Mouse (Mus musculus): ENCODE measurements around the gene Rrad. TPM values are rescaled to one million over a fixed set of nuclear protein-coding genes. Genes with fewer than 3 reads are reported as not detected.

Rrad gene
- polyA plus RNA-seq (2014; fragmentation: Illumina TruSeq; extraction: RNeasy Lipid Tissue Mini Kit (QIAGEN cat#74804); ENCODE audit: low read depth, low replicate concordance), result not detected

GRCm38 (mm10) chr8:104630981-104631663 lies at the start of gene Rrad:
TSS of gene Rrad (minus strand) at chr8:104631327.

DNA sequence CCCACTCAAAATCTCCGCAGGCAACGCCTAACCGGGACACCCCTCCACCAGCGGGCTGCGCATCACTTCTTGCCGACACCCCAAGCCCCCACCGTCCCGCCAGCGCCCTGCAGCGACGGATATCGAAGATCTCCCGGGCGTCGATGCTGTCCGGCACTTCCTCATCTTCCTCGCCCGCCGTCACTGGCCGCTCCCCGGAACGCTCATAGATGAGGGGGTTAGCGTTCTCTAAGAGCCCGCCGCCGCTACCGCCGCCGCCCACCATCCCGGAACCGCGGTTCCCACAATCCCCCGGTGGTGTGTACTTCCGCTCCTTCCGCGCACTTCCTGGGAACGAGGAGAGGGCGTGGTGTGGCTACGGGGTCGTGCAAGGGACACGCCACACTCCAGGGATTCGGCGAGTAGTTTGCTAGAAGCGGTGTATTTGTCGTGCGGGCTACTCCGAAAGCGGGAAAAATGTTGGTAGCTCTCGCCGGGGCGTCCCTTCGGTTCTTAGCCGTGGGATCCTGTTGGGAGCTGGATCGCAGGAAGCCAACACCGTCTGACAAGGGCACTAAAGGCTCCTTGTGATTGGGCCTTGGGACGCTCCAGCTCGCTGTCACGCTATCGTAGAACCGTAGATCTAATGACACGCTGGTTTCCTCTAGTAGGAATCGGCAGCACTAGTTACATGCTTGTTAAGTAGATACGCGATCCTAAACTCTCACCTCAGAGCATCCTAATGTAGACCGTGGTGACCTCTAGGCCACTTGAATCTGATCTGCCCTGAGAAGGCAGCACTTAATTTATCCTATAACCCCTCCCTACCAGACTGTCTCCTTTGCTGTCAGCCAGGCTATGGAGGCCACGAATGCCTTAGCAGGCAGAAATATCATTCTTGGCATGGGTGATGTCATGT lies 10.5 kb upstream of the Rrad start, which contains the start of gene Ciao2b:
TSS of gene Ciao2b (minus strand) at position 540 of the 898 bp plus-strand sequence.

GRCm38 (mm10) chr8:104624161-104624560 lies 7.0 kb downstream of the Rrad start, which contains the start of gene Cdh16:
TSS of gene Cdh16 (minus strand) at chr8:104624396.

DNA sequence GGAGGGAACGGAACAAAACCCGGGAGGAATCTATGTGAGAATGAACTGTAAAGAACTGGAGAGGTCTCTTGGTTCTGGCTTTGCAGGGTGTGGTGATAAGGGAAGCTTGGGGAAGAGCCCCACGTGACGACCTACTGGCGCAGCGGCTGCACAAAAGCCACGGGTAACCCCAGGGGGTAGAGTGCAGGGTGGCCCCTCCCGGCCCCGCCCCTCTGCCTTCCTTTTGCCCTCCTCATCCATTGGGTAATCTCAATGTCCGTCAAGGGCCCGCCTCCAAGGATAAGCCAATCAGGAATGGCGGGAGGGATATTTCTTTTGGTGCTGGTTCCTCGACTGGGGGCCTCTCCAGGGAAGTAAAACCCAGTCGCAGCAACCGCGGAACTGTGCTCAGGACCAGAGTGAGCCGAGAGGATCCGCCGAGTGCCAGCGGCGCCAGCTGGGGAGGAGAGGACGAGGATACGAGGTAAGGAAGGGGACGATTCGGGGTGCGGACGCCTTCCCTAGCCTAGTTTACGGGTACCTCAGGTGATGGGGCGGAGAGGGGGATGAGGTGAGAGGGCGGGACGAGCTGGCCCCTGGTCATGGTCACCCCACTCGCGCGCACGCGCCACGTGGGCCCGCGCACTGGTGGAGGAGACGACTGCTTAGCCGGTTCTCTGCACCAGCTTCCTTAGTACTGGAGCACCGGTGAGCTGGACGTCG lies 39.8 kb downstream of the Rrad start, which contains the start of gene Pdp2:
TSS of gene Pdp2 (plus strand) at position 319 of the 702 bp plus-strand sequence.

Other genes starting within 250 kb of the Rrad start
- gene Cmtm4, start 235.5 kb downstream of the Rrad start, polyA plus RNA-seq (2014; fragmentation: Illumina TruSeq; extraction: RNeasy Lipid Tissue Mini Kit (QIAGEN cat#74804); ENCODE audit: low read depth, low replicate concordance), result 65.8 TPM
- gene Dync1li2, start 188.3 kb downstream of the Rrad start, polyA plus RNA-seq (2014; fragmentation: Illumina TruSeq; extraction: RNeasy Lipid Tissue Mini Kit (QIAGEN cat#74804); ENCODE audit: low read depth, low replicate concordance), result 123 TPM
- gene Terb1, start 121.4 kb downstream of the Rrad start, polyA plus RNA-seq (2014; fragmentation: Illumina TruSeq; extraction: RNeasy Lipid Tissue Mini Kit (QIAGEN cat#74804); ENCODE audit: low read depth, low replicate concordance), result 0.23 TPM
- 373 TPM for gene Nae1, start 96.7 kb downstream of the Rrad start, polyA plus RNA-seq (2014; fragmentation: Illumina TruSeq; extraction: RNeasy Lipid Tissue Mini Kit (QIAGEN cat#74804); ENCODE audit: low read depth, low replicate concordance)
- gene Car7, start 96.6 kb downstream of the Rrad start, polyA plus RNA-seq (2014; fragmentation: Illumina TruSeq; extraction: RNeasy Lipid Tissue Mini Kit (QIAGEN cat#74804); ENCODE audit: low read depth, low replicate concordance), result not detected
- gene Pdp2, start 39.9 kb downstream of the Rrad start, polyA plus RNA-seq (2014; fragmentation: Illumina TruSeq; extraction: RNeasy Lipid Tissue Mini Kit (QIAGEN cat#74804); ENCODE audit: low read depth, low replicate concordance), result 31.0 TPM
- not detected for gene Cdh16, start 6.9 kb downstream of the Rrad start, polyA plus RNA-seq (2014; fragmentation: Illumina TruSeq; extraction: RNeasy Lipid Tissue Mini Kit (QIAGEN cat#74804); ENCODE audit: low read depth, low replicate concordance)
- 1.3 TPM for gene Ciao2b, start 10.6 kb upstream of the Rrad start, polyA plus RNA-seq (2014; fragmentation: Illumina TruSeq; extraction: RNeasy Lipid Tissue Mini Kit (QIAGEN cat#74804); ENCODE audit: low read depth, low replicate concordance)
- gene Ces2a, start 102.7 kb upstream of the Rrad start, polyA plus RNA-seq (2014; fragmentation: Illumina TruSeq; extraction: RNeasy Lipid Tissue Mini Kit (QIAGEN cat#74804); ENCODE audit: low read depth, low replicate concordance), result not detected
- gene Ces2b, start 200.2 kb upstream of the Rrad start, polyA plus RNA-seq (2014; fragmentation: Illumina TruSeq; extraction: RNeasy Lipid Tissue Mini Kit (QIAGEN cat#74804); ENCODE audit: low read depth, low replicate concordance), result not detected
- gene Ces2c, start 215.7 kb upstream of the Rrad start, polyA plus RNA-seq (2014; fragmentation: Illumina TruSeq; extraction: RNeasy Lipid Tissue Mini Kit (QIAGEN cat#74804); ENCODE audit: low read depth, low replicate concordance), result not detected